Mouse (Mus musculus) lung, embryonic 16.5 days (tissue): ENCODE results near the gene Dync1li1. TPM values are rescaled to one million over a fixed set of nuclear protein-coding genes. Genes with fewer than 3 reads are reported as not detected.

Experiments used
- ATAC-seq: fragments of 200-750 bp; cut with Nextera tagmentation; 2 replicates; pipeline ENCODE4 v1.8.0; 2017; ENCODE audit warnings: low read depth, mild to moderate bottlenecking, moderate library complexity
- H3K27ac ChIP-seq: fragments of 300-500 bp; sonication (generic); 2 replicates; pipeline ENCODE4 v1.5.1; 2014; ENCODE audit warnings: mild to moderate bottlenecking, control low read depth, low read length
- H3K27me3 ChIP-seq: fragments of 300-500 bp; sonication (generic); 2 replicates; pipeline ENCODE4 v1.6.1; 2014; ENCODE audit warnings: low read depth, low read length, mixed read lengths; ENCODE audit not compliant: control insufficient read depth, insufficient read depth
- H3K36me3 ChIP-seq: fragments of 300-500 bp; sonication (generic); 2 replicates; pipeline ENCODE4 v1.6.1; 2014; ENCODE audit warnings: low read length; ENCODE audit not compliant: control insufficient read depth, insufficient read depth
- H3K4me1 ChIP-seq: fragments of 300-500 bp; sonication (generic); replicated peaks from 2 replicates; pipeline ENCODE4 v1.6.1; 2014; ENCODE audit warnings: low read length, mixed read lengths; ENCODE audit not compliant: control insufficient read depth, insufficient read depth
- H3K4me2 ChIP-seq: fragments of 300-500 bp; sonication (generic); 2 replicates; pipeline ENCODE4 v1.6.1; 2014; ENCODE audit warnings: low read depth, low read length, control low read depth
- H3K4me3 ChIP-seq: fragments of 300-500 bp; sonication (generic); 2 replicates; pipeline ENCODE4 v1.5.1; 2014; ENCODE audit warnings: mild to moderate bottlenecking, low read length, control low read depth
- H3K9ac ChIP-seq: fragments of 300-500 bp; sonication (generic); 2 replicates; pipeline ENCODE4 v1.6.1; 2014; ENCODE audit warnings: low read length, control low read depth
- H3K9me3 ChIP-seq: fragments of 300-500 bp; sonication (generic); 2 replicates; pipeline ENCODE4 v1.6.1; 2016; ENCODE audit warnings: low read length; ENCODE audit not compliant: control insufficient read depth
- WGBS: fragments of 180-500 bp; shearing (Covaris S2); extraction: QIAGEN DNeasy Blood & Tissue Kit; methylation state at CpG from one replicate; pipeline ENCODE4 v1.1.7; 2014; 5-methylcytosine and 5-hydroxymethylcytosine counted together
- polyA plus RNA-seq: library from polyadenylated mRNA; unstranded; fragments of >200 nt; fragmentation: Nextera tagmentation; extraction: Ambion mirVana; gene quantifications from 2 replicates; pipeline ENCODE4 v1.2.1, GENCODE M21; 2015

Gene Dync1li1
- polyA plus RNA-seq, 1 experiment from 2014 or later, result 53.0 TPM

- Histone ChIP-seq H3K9me3 (no peaks in the 10 kb centered on the region), H3K4me3 (peak overlapping the region; percentile 76), H3K9ac (peak overlapping the region; percentile 86), H3K4me2 (peak overlapping the region; percentile 52), H3K27ac (no peak overlapping the region; the same call in 1 of the 2 replicates), H3K36me3 (no peaks in the 10 kb centered on the region), H3K27me3 (no peaks in the 10 kb centered on the region), H3K4me1 (peaks cover 18% of the 10 kb centered on the region)
- ATAC-seq, result no peak
- 56% methylated on average over 12 of the region's 12 CpGs for WGBS
Measured at GRCm38 (mm10) chr9:114731871-114732682, 43.5 kb downstream of the Dync1li1 start.

GRCm38 (mm10) chr9:114733238-114733637 is 44.6 kb downstream of the Dync1li1 start:
- Histone ChIP-seq H3K9ac (no peak overlapping the region), H3K27me3 (no peaks in the 10 kb centered on the region), H3K4me2 (no peak overlapping the region), H3K4me1 (peaks cover 21% of the 10 kb centered on the region), H3K27ac (no peak overlapping the region), H3K4me3 (no peak overlapping the region), H3K36me3 (no peaks in the 10 kb centered on the region), H3K9me3 (no peaks in the 10 kb centered on the region)
- no peak for ATAC-seq
- 66% methylated on average over 2 of the region's 2 CpGs for WGBS

GRCm38 (mm10) chr9:114736442-114736841 is 47.9 kb downstream of the Dync1li1 start:
- no peaks in the 10 kb centered on the region for H3K9me3 ChIP-seq
- ATAC-seq, result peak; percentile 68
- no peaks in the 10 kb centered on the region for H3K36me3 ChIP-seq
- H3K4me2 ChIP-seq, result peak overlapping the region; percentile 21
- H3K27ac ChIP-seq, result peak overlapping the region; percentile 43
- no peaks in the 10 kb centered on the region for H3K27me3 ChIP-seq
- 33% methylated on average over 11 of the region's 11 CpGs for WGBS
- H3K4me1 ChIP-seq, result peaks cover 21% of the 10 kb centered on the region
- H3K9ac ChIP-seq, result no peak overlapping the region
- H3K4me3 ChIP-seq, result no peak overlapping the region

GRCm38 (mm10) chr9:114740336-114740735 is 51.7 kb downstream of the Dync1li1 start:
- Histone ChIP-seq H3K27me3 (no peaks in the 10 kb centered on the region), H3K36me3 (no peaks in the 10 kb centered on the region; the same call in 1 of the 2 replicates), H3K4me2 (no peak overlapping the region), H3K9me3 (no peaks in the 10 kb centered on the region), H3K4me1 (peaks cover 12% of the 10 kb centered on the region), H3K4me3 (no peak overlapping the region), H3K27ac (no peak overlapping the region), H3K9ac (no peak overlapping the region)
- no peak for ATAC-seq
- 78% methylated on average over 9 of the region's 9 CpGs for WGBS

- Histone ChIP-seq H3K4me1 (no peaks in the 10 kb centered on the region), H3K27ac (peak overlapping the region; percentile 48; the same call in 1 of the 2 replicates), H3K9ac (no peak overlapping the region), H3K9me3 (no peaks in the 10 kb centered on the region), H3K36me3 (peaks cover 11% of the 10 kb centered on the region; the same call in 1 of the 2 replicates), H3K4me2 (no peak overlapping the region), H3K27me3 (no peaks in the 10 kb centered on the region), H3K4me3 (no peak overlapping the region)
- ATAC-seq, result peak; percentile 71; the same call in 1 of the 2 replicates
- WGBS, result 76% methylated on average over 2 of the region's 2 CpGs
Measured at GRCm38 (mm10) chr9:114742731-114743130, 54.1 kb downstream of the Dync1li1 start.

- no peaks in the 10 kb centered on the region for H3K27me3 ChIP-seq
- peaks cover 15% of the 10 kb centered on the region; the same call in 1 of the 2 replicates for H3K36me3 ChIP-seq
- no peaks in the 10 kb centered on the region for H3K9me3 ChIP-seq
- no peak overlapping the region for H3K4me2 ChIP-seq
- H3K27ac ChIP-seq, result no peak overlapping the region
- no peak overlapping the region for H3K9ac ChIP-seq
- 67% methylated on average over 4 of the region's 4 CpGs for WGBS
- no peaks in the 10 kb centered on the region for H3K4me1 ChIP-seq
- H3K4me3 ChIP-seq, result no peak overlapping the region
- ATAC-seq, result no peak
Measured at GRCm38 (mm10) chr9:114745163-114745562, 56.6 kb downstream of the Dync1li1 start.

- Histone ChIP-seq H3K4me3 (no peak overlapping the region), H3K36me3 (peaks cover 15% of the 10 kb centered on the region; the same call in 1 of the 2 replicates), H3K9ac (no peak overlapping the region), H3K4me1 (no peaks in the 10 kb centered on the region), H3K27me3 (no peaks in the 10 kb centered on the region), H3K4me2 (no peak overlapping the region), H3K27ac (no peak overlapping the region), H3K9me3 (no peaks in the 10 kb centered on the region)
- WGBS, result 69% methylated on average over 4 of the region's 4 CpGs
- ATAC-seq, result no peak
Measured at GRCm38 (mm10) chr9:114745654-114746053, 57.1 kb downstream of the Dync1li1 start.

GRCm38 (mm10) chr9:114747012-114747411 is 58.4 kb downstream of the Dync1li1 start:
- H3K27ac ChIP-seq, result no peak overlapping the region

GRCm38 (mm10) chr9:114747466-114747865 is 58.9 kb downstream of the Dync1li1 start:
- H3K27ac ChIP-seq, result no peak overlapping the region
- H3K9me3 ChIP-seq, result no peaks in the 10 kb centered on the region
- no peak overlapping the region for H3K4me2 ChIP-seq
- no peak overlapping the region for H3K4me3 ChIP-seq
- H3K27me3 ChIP-seq, result no peaks in the 10 kb centered on the region
- H3K36me3 ChIP-seq, result peaks cover 15% of the 10 kb centered on the region; the same call in 1 of the 2 replicates
- ATAC-seq, result no peak
- 78% methylated on average over 12 of the region's 12 CpGs for WGBS
- H3K9ac ChIP-seq, result no peak overlapping the region
- H3K4me1 ChIP-seq, result no peaks in the 10 kb centered on the region

More at GRCm38 (mm10) chr9:114747012-114747411, 58.4 kb downstream of the Dync1li1 start:
- Histone ChIP-seq H3K27me3 (no peaks in the 10 kb centered on the region), H3K4me1 (no peaks in the 10 kb centered on the region), H3K36me3 (peaks cover 15% of the 10 kb centered on the region; the same call in 1 of the 2 replicates), H3K4me3 (no peak overlapping the region), H3K9ac (no peak overlapping the region), H3K4me2 (no peak overlapping the region), H3K9me3 (no peaks in the 10 kb centered on the region)
- 77% methylated on average over 10 of the region's 10 CpGs for WGBS
- ATAC-seq, result no peak
